Mouse (Mus musculus): ENCODE data around the gene Ap5m1.

DNA sequence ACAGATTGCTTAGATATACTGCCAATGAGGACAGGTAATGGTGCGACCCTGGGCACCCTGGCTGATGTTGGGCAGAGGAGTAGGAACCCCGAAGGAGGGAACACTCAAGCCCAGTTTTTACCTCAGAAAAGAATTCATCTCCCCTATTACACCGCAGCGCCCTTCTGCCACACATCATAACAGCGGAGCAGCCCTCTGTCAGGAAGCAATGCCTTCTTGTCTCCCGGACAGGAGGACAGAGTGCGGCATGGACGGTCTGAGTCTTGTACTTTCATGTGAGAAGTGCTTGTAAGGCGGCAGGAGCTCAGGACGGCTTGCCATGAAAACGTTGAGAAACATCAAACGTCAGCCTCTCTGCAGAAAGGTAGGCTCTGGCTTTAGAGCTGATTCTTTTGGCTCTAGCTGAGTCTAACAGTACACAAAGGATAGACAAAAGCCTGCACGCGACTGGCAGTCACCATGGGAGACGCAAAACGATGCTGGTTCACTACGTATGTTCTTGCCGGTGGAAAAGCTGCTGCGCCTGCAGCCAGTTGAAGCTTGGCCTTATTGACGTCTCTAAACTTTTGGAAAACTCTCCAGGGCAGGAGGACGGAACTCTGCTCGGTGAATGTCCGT, 61.4 kb downstream of the Ap5m1 start:
- TF ChIP-seq EP300 (IDR thresholded peaks at IDR 0.05; ENCODE audit: insufficient read depth, low read depth, low read length) (no peak), POLR2A (IDR thresholded peaks at IDR 0.05; ENCODE audit: insufficient read depth, low read depth, low read length) (no peak)
